Mouse (Mus musculus) monocyte, adult 59 days (primary cell): ENCODE results near the gene Chrnb1. TPM values are rescaled to one million over a fixed set of nuclear protein-coding genes. Genes with fewer than 3 reads are reported as not detected.

Source experiments
- total RNA-seq, 2 experiments: library from RNA; stranded (reverse); gene quantifications; one replicate each; pipeline ENCODE4 v1.2.4; 2023

The Chrnb1 gene
- total RNA-seq: under 1 TPM; 0.45 to 0.49 TPM

GRCm38 (mm10) chr11:69795168-69795982 is at the start of gene Chrnb1:
Chrnb1 (minus strand) TSS chr11:69795943.

GRCm38 (mm10) chr11:69837952-69838713 is 42.4 kb upstream of the Chrnb1 start, which contains the start of gene Tmem256:
Tmem256 (plus strand) TSS chr11:69838514.

GRCm38 (mm10) chr11:69837604-69837951 is 41.8 kb upstream of the Chrnb1 start, which contains the start of gene Nlgn2:
Nlgn2 (minus strand) TSS chr11:69837784.

GRCm38 (mm10) chr11:69822080-69822479 is 26.3 kb upstream of the Chrnb1 start, which contains the start of gene Spem1:
Spem1 (minus strand) TSS chr11:69822180.

GRCm38 (mm10) chr11:69818365-69818764 is 22.6 kb upstream of the Chrnb1 start, which contains the start of gene Spem2:
Spem2 (minus strand) TSS chr11:69818465.

GRCm38 (mm10) chr11:69815155-69815554 is 19.4 kb upstream of the Chrnb1 start, which contains the start of gene Gm39566:
Gm39566 (minus strand) TSS chr11:69815298.

GRCm38 (mm10) chr11:69804972-69805909 is 9.5 kb upstream of the Chrnb1 start, which contains the start of gene Tmem102:
Tmem102 (minus strand) TSS chr11:69805624.

GRCm38 (mm10) chr11:69801379-69801977 is 5.7 kb upstream of the Chrnb1 start, which contains the start of gene Fgf11:
Fgf11 (minus strand) TSS chr11:69801857.

GRCm38 (mm10) chr11:69765221-69766125 is 30.3 kb downstream of the Chrnb1 start, which contains the start of gene Zbtb4:
Zbtb4 (plus strand) TSS chr11:69765912.

GRCm38 (mm10) chr11:69761868-69762267 is 33.9 kb downstream of the Chrnb1 start, which contains the start of gene Slc35g3:
Slc35g3 (minus strand) TSS chr11:69761968.

GRCm38 (mm10) chr11:69758478-69758970 is 37.2 kb downstream of the Chrnb1 start, which contains the start of gene Polr2a:
Polr2a (minus strand) TSS chr11:69758637.

Other genes with a start within 250 kb of the Chrnb1 start
- gene Dnah2, start 246.8 kb downstream of the Chrnb1 start, total RNA-seq: 10 to 100 TPM; 35.0 to 38.9 TPM
- under 1 TPM; 0.63 to 0.70 TPM for gene Efnb3, start 235.7 kb downstream of the Chrnb1 start, total RNA-seq
- gene Wrap53, start 215.7 kb downstream of the Chrnb1 start, total RNA-seq: 1 to 10 TPM; 6.8 to 8.1 TPM
- 10 to 100 TPM; 79.2 to 81.1 TPM for gene Trp53, start 215.6 kb downstream of the Chrnb1 start, total RNA-seq
- gene Atp1b2, start 190.0 kb downstream of the Chrnb1 start, total RNA-seq: under 1 TPM in 1 of 2 experiments, not detected in 1; 0.24 TPM
- gene Shbg, start 178.0 kb downstream of the Chrnb1 start, total RNA-seq: not detected
- 1 to 10 TPM in 1 of 2 experiments, not detected in 1; 1.8 TPM for gene Sat2, start 173.9 kb downstream of the Chrnb1 start, total RNA-seq
- gene Fxr2, start 163.0 kb downstream of the Chrnb1 start, total RNA-seq: 10 to 100 TPM; 68.3 to 68.4 TPM
- gene Sox15, start 140.6 kb downstream of the Chrnb1 start, total RNA-seq: under 1 TPM in 1 of 2 experiments, not detected in 1; 0.64 TPM
- 10 to 100 TPM; 73.1 to 74.9 TPM for gene Mpdu1, start 133.3 kb downstream of the Chrnb1 start, total RNA-seq
- 100 to 1,000 TPM; 685 to 696 TPM for gene Cd68, start 129.8 kb downstream of the Chrnb1 start, total RNA-seq
- gene Eif4a1, start 123.5 kb downstream of the Chrnb1 start, total RNA-seq: 100 to 1,000 TPM; 892 to 975 TPM
- gene Senp3, start 113.9 kb downstream of the Chrnb1 start, total RNA-seq: 100 to 1,000 TPM; 109 to 116 TPM
- 10 to 100 TPM; 63.1 to 66.0 TPM for gene Tnfsf13, start 110.2 kb downstream of the Chrnb1 start, total RNA-seq
- 10 to 100 TPM; 66.6 to 77.0 TPM for gene Tnfsf12, start 100.1 kb downstream of the Chrnb1 start, total RNA-seq
- gene Tnfsfm13, start 99.8 kb downstream of the Chrnb1 start, total RNA-seq: 10 to 100 TPM; 23.6 to 27.1 TPM
- 100 to 1,000 TPM; 114 to 142 TPM for gene Polr2a, start 37.3 kb downstream of the Chrnb1 start, total RNA-seq
- gene Slc35g3, start 34.0 kb downstream of the Chrnb1 start, total RNA-seq: not detected
- gene Zbtb4, start 30.0 kb downstream of the Chrnb1 start, total RNA-seq: 10 to 100 TPM; 16.0 to 20.0 TPM
- 1 to 10 TPM in 1 of 2 experiments, under 1 TPM in 1; 0.76 to 1.3 TPM for gene Fgf11, start 5.9 kb upstream of the Chrnb1 start, total RNA-seq
- not detected for gene Tmem102, start 9.7 kb upstream of the Chrnb1 start, total RNA-seq
- not detected for gene Gm39566, start 19.4 kb upstream of the Chrnb1 start, total RNA-seq
- gene Spem2, start 22.5 kb upstream of the Chrnb1 start, total RNA-seq: not detected
- gene Spem1, start 26.2 kb upstream of the Chrnb1 start, total RNA-seq: not detected
- 1 to 10 TPM; 1.9 to 2.6 TPM for gene Nlgn2, start 41.8 kb upstream of the Chrnb1 start, total RNA-seq
- gene Tmem256, start 42.6 kb upstream of the Chrnb1 start, total RNA-seq: 100 to 1,000 TPM; 100 to 117 TPM
- gene Plscr3, start 50.4 kb upstream of the Chrnb1 start, total RNA-seq: 10 to 100 TPM; 39.8 to 43.6 TPM
- gene Tnk1, start 62.8 kb upstream of the Chrnb1 start, total RNA-seq: not detected
- gene Tmem95, start 82.1 kb upstream of the Chrnb1 start, total RNA-seq: not detected
- gene Kctd11, start 85.5 kb upstream of the Chrnb1 start, total RNA-seq: 1 to 10 TPM; 6.0 TPM
- gene Acap1, start 99.6 kb upstream of the Chrnb1 start, total RNA-seq: 10 to 100 TPM; 10.4 to 12.2 TPM
- gene 2810408A11Rik, start 105.0 kb upstream of the Chrnb1 start, total RNA-seq: under 1 TPM; 0.31 to 0.49 TPM
- gene Neurl4, start 105.1 kb upstream of the Chrnb1 start, total RNA-seq: 10 to 100 TPM; 30.0 to 30.4 TPM
- gene Gps2, start 117.9 kb upstream of the Chrnb1 start, total RNA-seq: 100 to 1,000 TPM; 110 to 112 TPM
- 100 to 1,000 TPM; 407 to 410 TPM for gene Eif5a, start 126.0 kb upstream of the Chrnb1 start, total RNA-seq
- gene Ybx2, start 139.9 kb upstream of the Chrnb1 start, total RNA-seq: 1 to 10 TPM in 1 of 2 experiments, not detected in 1; 1.6 TPM
- gene Slc2a4, start 152.2 kb upstream of the Chrnb1 start, total RNA-seq: not detected
- not detected for gene Cldn7, start 168.8 kb upstream of the Chrnb1 start, total RNA-seq
- gene Ctdnep1, start 185.2 kb upstream of the Chrnb1 start, total RNA-seq: 100 to 1,000 TPM; 107 to 143 TPM
- 10 to 100 TPM; 44.3 to 49.5 TPM for gene Elp5, start 186.6 kb upstream of the Chrnb1 start, total RNA-seq
- 100 to 1,000 TPM; 469 to 485 TPM for gene Gabarap, start 195.2 kb upstream of the Chrnb1 start, total RNA-seq
- gene Phf23, start 199.8 kb upstream of the Chrnb1 start, total RNA-seq: 10 to 100 TPM; 64.3 to 77.5 TPM
- gene Dvl2, start 204.7 kb upstream of the Chrnb1 start, total RNA-seq: 10 to 100 TPM; 30.2 to 33.6 TPM
- gene Acadvl, start 219.5 kb upstream of the Chrnb1 start, total RNA-seq: 10 to 100 TPM; 43.9 to 56.5 TPM
- 10 to 100 TPM; 11.0 to 19.4 TPM for gene Dlg4, start 221.0 kb upstream of the Chrnb1 start, total RNA-seq